Comparison of ENCODE assay signal across 18 mouse cellular contexts in the genomic region with DNA sequence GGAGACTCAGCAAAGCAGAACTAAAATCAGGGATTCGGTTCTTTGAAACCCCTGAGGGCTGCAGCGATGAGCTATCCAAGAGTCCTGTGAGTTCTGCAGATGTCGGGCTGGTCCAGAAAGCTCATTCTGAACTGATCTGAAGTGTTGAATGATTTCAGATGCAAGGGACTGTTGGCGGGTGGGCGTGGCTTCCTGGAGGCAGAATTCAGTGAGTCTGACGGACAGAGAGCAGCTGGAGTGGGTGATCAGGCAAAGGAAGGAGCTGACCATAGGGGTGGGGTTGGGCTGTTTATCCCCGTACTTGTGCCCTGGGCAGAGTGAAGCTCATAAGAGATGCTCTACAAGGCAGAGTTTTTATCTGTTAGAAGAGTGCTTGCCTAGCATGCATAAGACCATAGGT. TPM values are rescaled to one million over a fixed set of nuclear protein-coding genes. Genes with fewer than 3 reads are reported as not detected.
DNase-seq lines count a peak whose midpoint lies in the region; ATAC-seq and TF ChIP-seq lines count a peak whose summit lies in the region.
"Had no signal": no experiment of that assay in that cellular context is flagged by ENCODE, and none has a peak within 500 bp of the region (broad histone marks: within the 10 kb centered on the region; RNA-seq: fewer than 3 reads in every experiment).

No protein-coding gene starts in this region.

- peaks cover 5% of the 10 kb centered on the region; the same call in 1 of the 2 replicates for H3K36me3 ChIP-seq in embryonic facial prominence, embryonic 12.5 days
- H3K36me3 ChIP-seq in hindbrain, embryonic 14.5 days (replicated peaks; ENCODE audit: control insufficient read depth, insufficient read depth) = no peaks in the 10 kb centered on the region
- H3K36me3 ChIP-seq: hindbrain, embryonic 13.5 days; neural tube, embryonic 13.5 days had no signal

- H3K9ac ChIP-seq in embryonic facial prominence, embryonic 12.5 days = no peak overlapping the region
- H3K9ac ChIP-seq in hindbrain, embryonic 14.5 days = no peak overlapping the region
- H3K9ac ChIP-seq: hindbrain, embryonic 13.5 days; neural tube, embryonic 13.5 days had no signal

- DNase-seq in gastrocnemius, adult 2 months = peak; percentile 47
- DNase-seq in gastrocnemius, adult 18-20 months (ENCODE audit: low spot score) = no peak
- peak; percentile 76 for DNase-seq in kidney, postnatal 10 days
- no peak for DNase-seq in kidney, adult 8-10 months
- peak; percentile 32 for DNase-seq in lung, postnatal 25 days (ENCODE audit: low spot score)
- no peak for DNase-seq in hindbrain, embryonic 14.5 days (ENCODE audit: low spot score)
- DNase-seq in urinary bladder, postnatal 4 days (ENCODE audit: low spot score in 2 of 2) = no peak
- DNase-seq: adrenal gland, adult 2 months; B cell, adult 2 months; cerebellum, adult 11 months; layer of hippocampus, adult 9-11 months; thymus, postnatal 4 days had no signal

- ATAC-seq in embryonic facial prominence, embryonic 12.5 days (ENCODE audit: insufficient number of reproducible peaks, insufficient read depth, low FRiP score, low TSS enrichment) = no peak; the same call in 1 of the 2 replicates
- ATAC-seq in hindbrain, embryonic 14.5 days (ENCODE audit: low FRiP score) = no peak

- H3K4me3 ChIP-seq in gastrocnemius, adult 2 months = no peak overlapping the region
- H3K4me3 ChIP-seq in embryonic facial prominence, embryonic 12.5 days = no peak overlapping the region
- H3K4me3 ChIP-seq in hindbrain, embryonic 14.5 days (replicated peaks; ENCODE audit: low read length) = no peak overlapping the region
- H3K4me3 ChIP-seq: erythroblast, embryonic 14.5 days; hindbrain, embryonic 13.5 days; neural tube, embryonic 13.5 days had no signal

- peaks cover 38% of the 10 kb centered on the region for H3K4me1 ChIP-seq in embryonic facial prominence, embryonic 12.5 days
- H3K4me1 ChIP-seq in hindbrain, embryonic 14.5 days (replicated peaks; ENCODE audit: control insufficient read depth, insufficient read depth, low read length) = no peaks in the 10 kb centered on the region; the same call in 1 of the 2 replicates

- no peak for TF ChIP-seq CTCF in gastrocnemius, adult 2 months (IDR thresholded peaks at IDR 0.05)

- 27% methylated on average over 7 of the region's 7 CpGs for WGBS in embryonic facial prominence, embryonic 12.5 days
- 45% methylated on average over 7 of the region's 7 CpGs for WGBS in hindbrain, embryonic 14.5 days

- no peak overlapping the region for H3K4me2 ChIP-seq in embryonic facial prominence, embryonic 12.5 days (replicated peaks)
- no peak overlapping the region for H3K4me2 ChIP-seq in hindbrain, embryonic 14.5 days (replicated peaks)
- H3K4me2 ChIP-seq: hindbrain, embryonic 13.5 days; liver, embryonic 11.5 days; midbrain, embryonic 11.5 days; neural tube, embryonic 13.5 days had no signal

- intact Hi-C loops in gastrocnemius, adult 2 months (cut with DNase I) = no loop called here

- no peaks in the 10 kb centered on the region for H3K9me3 ChIP-seq in embryonic facial prominence, embryonic 12.5 days
- no peaks in the 10 kb centered on the region for H3K9me3 ChIP-seq in hindbrain, embryonic 14.5 days (ENCODE audit: control insufficient read depth, low read length)
- H3K9me3 ChIP-seq: hindbrain, embryonic 13.5 days; neural tube, embryonic 13.5 days had no signal

- no peak overlapping the region for H3K27ac ChIP-seq in gastrocnemius, adult 2 months
- H3K27ac ChIP-seq in embryonic facial prominence, embryonic 12.5 days = 0 out of 2 replicates have a peak overlapping the region, but pooled peaks have one; percentile 26
- H3K27ac ChIP-seq in hindbrain, embryonic 14.5 days = no peak overlapping the region
- H3K27ac ChIP-seq: hindbrain, embryonic 13.5 days; neural tube, embryonic 13.5 days had no signal

- no peaks in the 10 kb centered on the region for H3K27me3 ChIP-seq in embryonic facial prominence, embryonic 12.5 days
- peaks cover 5% of the 10 kb centered on the region; the same call in 1 of the 2 replicates for H3K27me3 ChIP-seq in hindbrain, embryonic 14.5 days (ENCODE audit: control insufficient read depth, insufficient read depth, low read length)

RNA-seq across cellular contexts. Expression of gene Ccdc33, which starts 24.8 kb away (rescaled TPM):
- total RNA-seq in gastrocnemius, adult 2 months (2021) = not detected
- total RNA-seq in gastrocnemius, adult 18-20 months (2021) = not detected
- polyA plus RNA-seq in embryonic facial prominence, embryonic 12.5 days (2016; fragmentation: Nextera tagmentation; extraction: Ambion mirVana) = 0.13 and 0.50 TPM in 2 replicates
- polyA plus RNA-seq in hindbrain, embryonic 14.5 days (2014; fragmentation: Nextera tagmentation; extraction: Ambion mirVana) = 0.13 and 0.43 TPM in 2 replicates
- polyA plus RNA-seq: erythroblast, embryonic 14.5 days; liver, embryonic 11.5 days had no signal

Comparison
In these comparisons a context has a peak if more than half of its experiments do, and no peak if none do; other contexts are left out.
1. DNase-seq: peak in gastrocnemius, adult 2 months (single experiment), kidney, postnatal 10 days (single experiment) and lung, postnatal 25 days (single experiment); none in gastrocnemius, adult 18-20 months (single experiment), kidney, adult 8-10 months (0 of 2), hindbrain, embryonic 14.5 days (single experiment) and urinary bladder, postnatal 4 days (0 of 2).